Mouse (Mus musculus) hindbrain, embryonic 15.5 days (tissue): Measurements from ENCODE around the gene Trpm2. TPM values are rescaled to one million over a fixed set of nuclear protein-coding genes. Genes with fewer than 3 reads are reported as not detected.

Source experiments
- ATAC-seq: fragments of 200-750 bp; cut with Nextera tagmentation; 2 replicates; pipeline ENCODE4 v1.8.0; 2017; ENCODE audit warnings: low read depth, moderate number of reproducible peaks, moderate TSS enrichment; ENCODE audit not compliant: low FRiP score
- H3K27ac ChIP-seq: fragments of 300-500 bp; sonication (generic); replicated peaks from 2 replicates; pipeline ENCODE4 v1.5.1; 2015; ENCODE audit warnings: mild to moderate bottlenecking, inconsistent platforms
- H3K27me3 ChIP-seq: fragments of 300-500 bp; sonication (generic); 2 replicates; pipeline ENCODE4 v1.6.1; 2015; ENCODE audit warnings: control low read depth, inconsistent platforms
- H3K36me3 ChIP-seq: fragments of 300-500 bp; sonication (generic); 2 replicates; pipeline ENCODE4 v1.6.1; 2015; ENCODE audit warnings: control low read depth, inconsistent platforms
- H3K4me1 ChIP-seq: fragments of 300-500 bp; sonication (generic); replicated peaks from 2 replicates; pipeline ENCODE4 v1.6.1; 2015; ENCODE audit warnings: control low read depth, inconsistent platforms
- H3K4me2 ChIP-seq: fragments of 300-500 bp; sonication (generic); 2 replicates; pipeline ENCODE4 v1.6.1; 2015; ENCODE audit warnings: moderate library complexity, mild to moderate bottlenecking, inconsistent platforms
- H3K4me3 ChIP-seq: fragments of 300-500 bp; sonication (generic); 2 replicates; pipeline ENCODE4 v1.5.1; 2015; ENCODE audit warnings: mild to moderate bottlenecking, inconsistent platforms
- H3K9ac ChIP-seq: fragments of 300-500 bp; sonication (generic); 2 replicates; pipeline ENCODE4 v1.6.1; 2015; ENCODE audit warnings: inconsistent platforms
- H3K9me3 ChIP-seq: fragments of 300-500 bp; sonication (generic); 2 replicates; pipeline ENCODE4 v1.6.1; 2016; ENCODE audit warnings: control low read depth, inconsistent platforms
- whole genome bisulfite sequencing: fragments of 180-500 bp; shearing (Covaris S2); methylation state at CpG from one replicate; pipeline ENCODE4 v1.1.7; 2015; 5-methylcytosine and 5-hydroxymethylcytosine counted together
- polyA plus RNA-seq: library from polyadenylated mRNA; unstranded; fragments of >200 nt; fragmentation: Nextera tagmentation; extraction: Ambion mirVana; gene quantifications from 2 replicates; pipeline ENCODE4 v1.2.1, GENCODE M21; 2015

Gene Trpm2
- polyA plus RNA-seq, 1 experiment from 2014 or later: 7.1 TPM

- no peak for ATAC-seq
- H3K4me2 ChIP-seq: no peak overlapping the region
- H3K9me3 ChIP-seq: no peaks in the 10 kb centered on the region
- H3K4me3 ChIP-seq: no peak overlapping the region
- no peak overlapping the region for H3K27ac ChIP-seq
- H3K4me1 ChIP-seq: no peaks in the 10 kb centered on the region
- no peaks in the 10 kb centered on the region for H3K27me3 ChIP-seq
- 89% methylated on average over 10 of the region's 10 CpGs for WGBS
- H3K36me3 ChIP-seq: no peaks in the 10 kb centered on the region
- H3K9ac ChIP-seq: no peak overlapping the region
Observed at GRCm38 (mm10) chr10:77927375-77927774, 43.0 kb downstream of the Trpm2 start.

GRCm38 (mm10) chr10:77926140-77926539, 44.2 kb downstream of the Trpm2 start:
- no peak overlapping the region for H3K4me3 ChIP-seq
- H3K36me3 ChIP-seq: no peaks in the 10 kb centered on the region
- H3K4me1 ChIP-seq: no peaks in the 10 kb centered on the region
- ATAC-seq: no peak
- H3K9ac ChIP-seq: no peak overlapping the region
- H3K4me2 ChIP-seq: no peak overlapping the region
- H3K27ac ChIP-seq: no peak overlapping the region
- H3K9me3 ChIP-seq: no peaks in the 10 kb centered on the region
- no peaks in the 10 kb centered on the region for H3K27me3 ChIP-seq
- 40% methylated on average over 7 of the region's 7 CpGs for WGBS

- Histone ChIP-seq H3K27ac (no peak overlapping the region), H3K4me3 (no peak overlapping the region), H3K27me3 (no peaks in the 10 kb centered on the region), H3K9me3 (no peaks in the 10 kb centered on the region), H3K36me3 (no peaks in the 10 kb centered on the region), H3K9ac (no peak overlapping the region), H3K4me1 (no peaks in the 10 kb centered on the region), H3K4me2 (no peak overlapping the region)
- no peak for ATAC-seq
- WGBS: 74% methylated on average over 4 of the region's 4 CpGs
Observed at GRCm38 (mm10) chr10:77922681-77923080, 47.7 kb downstream of the Trpm2 start.

- no peaks in the 10 kb centered on the region for H3K36me3 ChIP-seq
- no peak overlapping the region for H3K4me2 ChIP-seq
- no peaks in the 10 kb centered on the region for H3K9me3 ChIP-seq
- 70% methylated on average over 5 of the region's 5 CpGs for WGBS
- no peak overlapping the region for H3K27ac ChIP-seq
- no peaks in the 10 kb centered on the region for H3K4me1 ChIP-seq
- no peak overlapping the region for H3K4me3 ChIP-seq
- H3K27me3 ChIP-seq: no peaks in the 10 kb centered on the region
- no peak overlapping the region for H3K9ac ChIP-seq
- ATAC-seq: no peak
Observed at GRCm38 (mm10) chr10:77921009-77921408, 49.4 kb downstream of the Trpm2 start.

GRCm38 (mm10) chr10:77916636-77917335, 53.6 kb downstream of the Trpm2 start:
- no peaks in the 10 kb centered on the region for H3K27me3 ChIP-seq
- H3K4me2 ChIP-seq: no peak overlapping the region
- H3K27ac ChIP-seq: no peak overlapping the region
- H3K9ac ChIP-seq: no peak overlapping the region
- H3K36me3 ChIP-seq: no peaks in the 10 kb centered on the region
- WGBS: 52% methylated on average over 8 of the region's 8 CpGs
- ATAC-seq: no peak
- H3K4me1 ChIP-seq: no peaks in the 10 kb centered on the region
- H3K9me3 ChIP-seq: no peaks in the 10 kb centered on the region
- no peak overlapping the region for H3K4me3 ChIP-seq

- Histone ChIP-seq H3K27ac (no peak overlapping the region), H3K36me3 (no peaks in the 10 kb centered on the region)
- WGBS: 82% methylated on average over 4 of the region's 4 CpGs
Observed at GRCm38 (mm10) chr10:77913292-77913691, 57.1 kb downstream of the Trpm2 start.

GRCm38 (mm10) chr10:77912605-77913004, 57.8 kb downstream of the Trpm2 start:
- H3K9ac ChIP-seq: no peak overlapping the region
- no peaks in the 10 kb centered on the region for H3K36me3 ChIP-seq
- no peaks in the 10 kb centered on the region for H3K4me1 ChIP-seq
- WGBS: 63% methylated on average over 7 of the region's 7 CpGs
- H3K4me3 ChIP-seq: no peak overlapping the region
- H3K27me3 ChIP-seq: no peaks in the 10 kb centered on the region
- H3K27ac ChIP-seq: no peak overlapping the region
- ATAC-seq: no peak
- H3K9me3 ChIP-seq: no peaks in the 10 kb centered on the region
- H3K4me2 ChIP-seq: no peak overlapping the region

More at GRCm38 (mm10) chr10:77913292-77913691, 57.1 kb downstream of the Trpm2 start:
- no peak overlapping the region for H3K4me3 ChIP-seq
- no peaks in the 10 kb centered on the region for H3K4me1 ChIP-seq
- no peak for ATAC-seq
- H3K4me2 ChIP-seq: no peak overlapping the region
- no peaks in the 10 kb centered on the region for H3K27me3 ChIP-seq
- H3K9ac ChIP-seq: no peak overlapping the region
- H3K9me3 ChIP-seq: no peaks in the 10 kb centered on the region

- no peaks in the 10 kb centered on the region for H3K36me3 ChIP-seq
- WGBS: 8% methylated on average over 35 of the region's 35 CpGs
- H3K9me3 ChIP-seq: no peaks in the 10 kb centered on the region
- H3K27ac ChIP-seq: peak overlapping the region; percentile 75
- H3K4me3 ChIP-seq: peak overlapping the region; percentile 59
- no peaks in the 10 kb centered on the region for H3K27me3 ChIP-seq
- H3K9ac ChIP-seq: peak overlapping the region; percentile 52
- peak; percentile 89 for ATAC-seq
- H3K4me2 ChIP-seq: peak overlapping the region; percentile 68
- peaks cover 31% of the 10 kb centered on the region for H3K4me1 ChIP-seq
Observed at GRCm38 (mm10) chr10:77902894-77903715, 67.3 kb downstream of the Trpm2 start.

- H3K27ac ChIP-seq: peak within 1 kb of the TSS; percentile 75
- H3K4me1 ChIP-seq: peaks cover 31% of the 10 kb centered on the region
- under 1% methylated on average over 45 of the region's 46 CpGs for WGBS
- peak within 1 kb of the TSS; percentile 68 for H3K4me2 ChIP-seq
- no peaks in the 10 kb centered on the region for H3K36me3 ChIP-seq
- no peaks in the 10 kb centered on the region for H3K9me3 ChIP-seq
- H3K9ac ChIP-seq: peak within 1 kb of the TSS; percentile 63
- peak; percentile 84 for ATAC-seq
- no peaks in the 10 kb centered on the region for H3K27me3 ChIP-seq
- peak within 1 kb of the TSS; percentile 59 for H3K4me3 ChIP-seq
Observed at GRCm38 (mm10) chr10:77902211-77902893, 68.0 kb downstream of the Trpm2 start, which contains the start of gene Lrrc3. Gene Lrrc3, minus strand, starts transcription at chr10:77902536.

GRCm38 (mm10) chr10:77901871-77902210, 68.5 kb downstream of the Trpm2 start:
- WGBS: under 1% methylated on average over 14 of the region's 14 CpGs
- H3K27me3 ChIP-seq: no peaks in the 10 kb centered on the region

GRCm38 (mm10) chr10:77900903-77901818, 69.2 kb downstream of the Trpm2 start:
- H3K9me3 ChIP-seq: no peaks in the 10 kb centered on the region
- no peaks in the 10 kb centered on the region for H3K36me3 ChIP-seq
- peak overlapping the region; percentile 75; the same call in 1 of the 2 replicates for H3K27ac ChIP-seq
- peak overlapping the region; percentile 59 for H3K4me3 ChIP-seq
- no peak for ATAC-seq
- no peaks in the 10 kb centered on the region for H3K27me3 ChIP-seq
- H3K4me2 ChIP-seq: peak overlapping the region; percentile 68
- peak overlapping the region; percentile 63; the same call in 1 of the 2 replicates for H3K9ac ChIP-seq
- peaks cover 31% of the 10 kb centered on the region for H3K4me1 ChIP-seq
- 80% methylated on average over 27 of the region's 27 CpGs for WGBS

More at GRCm38 (mm10) chr10:77901871-77902210, 68.5 kb downstream of the Trpm2 start:
- Histone ChIP-seq H3K9me3 (no peaks in the 10 kb centered on the region), H3K4me1 (peaks cover 31% of the 10 kb centered on the region), H3K4me3 (peak overlapping the region; percentile 59), H3K4me2 (peak overlapping the region; percentile 68), H3K27ac (peak overlapping the region; percentile 75), H3K9ac (peak overlapping the region; percentile 63), H3K36me3 (no peaks in the 10 kb centered on the region)
- peak; percentile 20; the same call in 1 of the 2 replicates for ATAC-seq
